Mouse (Mus musculus) spleen, adult 2 months (tissue): ENCODE data around the gene 4930558K02Rik.

Source experiments
- CTCF ChIP-seq: fragments of 200-500 bp; IDR thresholded peaks from 2 replicates; pipeline ENCODE4 v1.5.1; 2011; ENCODE audit warnings: mild to moderate bottlenecking, inconsistent platforms; ENCODE audit not compliant: insufficient read depth, insufficient read length, insufficient replicate concordance; ENCODE audit errors: extremely low read depth
- POLR2A ChIP-seq: fragments of 200-500 bp; IDR thresholded peaks from 2 replicates; pipeline ENCODE4 v1.6.1; 2011; ENCODE audit warnings: low read depth, low read length, inconsistent platforms

DNA sequence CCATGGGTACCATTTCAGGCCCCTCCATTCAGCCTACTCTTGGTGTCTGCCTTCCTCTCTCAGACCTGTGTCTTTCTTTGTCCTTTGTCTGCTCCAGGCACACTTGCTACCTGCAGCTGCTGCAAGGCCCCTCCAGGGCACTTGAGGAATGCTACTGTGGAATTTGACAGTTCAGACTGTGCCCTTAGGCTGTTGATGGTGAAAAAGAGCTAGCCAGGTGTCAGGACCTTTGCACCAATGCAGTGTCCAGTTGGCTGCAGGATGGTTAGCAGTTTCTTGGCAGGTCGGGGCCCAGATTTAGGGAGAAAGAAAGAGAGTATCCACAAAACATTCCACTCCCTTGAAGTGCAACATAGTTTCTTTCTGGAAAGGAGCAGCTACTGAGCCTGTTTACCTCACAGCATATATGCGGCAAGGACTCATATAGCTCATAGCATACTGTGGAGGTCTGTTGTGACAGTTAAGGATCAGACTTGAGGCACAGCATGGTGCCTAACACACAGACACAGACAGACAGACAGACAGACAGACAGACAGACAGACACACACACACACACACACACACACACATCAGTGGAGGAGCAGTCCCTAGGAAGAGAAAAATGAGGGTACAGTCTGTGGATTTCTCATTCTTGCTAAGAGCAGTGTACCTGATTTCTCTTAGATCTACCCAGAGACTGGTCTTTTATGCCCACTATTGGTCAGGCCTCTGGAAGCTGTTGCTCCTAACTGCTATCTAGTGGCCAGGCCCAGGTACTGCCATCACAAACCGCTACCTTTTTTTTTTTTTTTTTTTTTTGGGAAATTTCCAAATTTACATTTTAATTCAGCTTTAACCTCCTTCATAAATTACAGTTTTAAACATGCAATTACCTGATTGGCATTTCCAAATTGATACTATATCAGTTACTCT lies 16.7 kb downstream of the 4930558K02Rik start:
- TF ChIP-seq CTCF = peak; percentile 52; the same call in 1 of the 2 replicates
- no peak for TF ChIP-seq POLR2A
